ENCODE assay signal across 11 mouse cellular contexts in genomic region chr13:13835180-13835579, GRCm38 (mm10). TPM values are rescaled to one million over a fixed set of nuclear protein-coding genes. Genes with fewer than 3 reads are reported as not detected.
A peak's percentile ranks its signal among the peaks of the same experiment; 100 is the strongest.
DNase-seq lines count a peak whose midpoint lies in the region; ATAC-seq and TF ChIP-seq lines count a peak whose summit lies in the region.
"Had no signal": no experiment of that assay in that cellular context is flagged by ENCODE, and none has a peak within 500 bp of the region (broad histone marks: within the 10 kb centered on the region; RNA-seq: fewer than 3 reads in every experiment).

No protein-coding gene starts in this region.

- intact Hi-C loops in gastrocnemius, postnatal 36 days (cut with DNase I): loop anchor here (10.0 kb wide), 1 partner anchor 320 kb away; no protein-coding TSS in a partner anchor

- TF ChIP-seq CTCF in midbrain, postnatal 0 days (IDR thresholded peaks at IDR 0.05): peak; percentile 34

- DNase-seq in forebrain, embryonic 11.5 days (ENCODE audit: low spot score): peak; percentile 57
- DNase-seq in midbrain, postnatal 0 days (ENCODE audit: low spot score): no peak
- peak; percentile 8 for DNase-seq in lung, postnatal 10 days
- no peak for DNase-seq in gastrocnemius, postnatal 36 days
- DNase-seq in gastrocnemius, adult 18-20 months (ENCODE audit: low spot score): no peak

- no peak overlapping the region for H3K4me2 ChIP-seq in forebrain, embryonic 11.5 days (ENCODE audit: low read depth, low read length, severe bottlenecking)
- H3K4me2 ChIP-seq in forebrain, embryonic 12.5 days: no peak overlapping the region
- no peak overlapping the region for H3K4me2 ChIP-seq in midbrain, postnatal 0 days (ENCODE audit: low read depth, low read length, poor library complexity, severe bottlenecking)
- H3K4me2 ChIP-seq in midbrain, embryonic 13.5 days (replicated peaks): no peak overlapping the region
- H3K4me2 ChIP-seq in intestine, embryonic 15.5 days (replicated peaks): no peak overlapping the region
- H3K4me2 ChIP-seq: midbrain, embryonic 12.5 days had no signal

- no peaks in the 10 kb centered on the region for H3K27me3 ChIP-seq in forebrain, embryonic 11.5 days (ENCODE audit: control insufficient read depth, insufficient read depth, low read length)
- no peaks in the 10 kb centered on the region for H3K27me3 ChIP-seq in forebrain, embryonic 12.5 days
- H3K27me3 ChIP-seq in midbrain, postnatal 0 days (ENCODE audit: insufficient read depth, low read length): no peaks in the 10 kb centered on the region
- no peaks in the 10 kb centered on the region for H3K27me3 ChIP-seq in midbrain, embryonic 13.5 days
- H3K27me3 ChIP-seq in intestine, embryonic 15.5 days (replicated peaks): no peaks in the 10 kb centered on the region
- H3K27me3 ChIP-seq: midbrain, embryonic 12.5 days had no signal

- H3K9ac ChIP-seq in forebrain, embryonic 11.5 days (ENCODE audit: low read length): no peak overlapping the region
- H3K9ac ChIP-seq in forebrain, embryonic 12.5 days: no peak overlapping the region
- no peak overlapping the region for H3K9ac ChIP-seq in midbrain, postnatal 0 days (replicated peaks; ENCODE audit: low read length, poor library complexity, severe bottlenecking)
- H3K9ac ChIP-seq in midbrain, embryonic 13.5 days (replicated peaks): no peak overlapping the region
- H3K9ac ChIP-seq in intestine, embryonic 15.5 days: no peak overlapping the region
- H3K9ac ChIP-seq: midbrain, embryonic 12.5 days had no signal

- H3K4me1 ChIP-seq in forebrain, embryonic 11.5 days (replicated peaks; ENCODE audit: control insufficient read depth, insufficient read depth, low read length): no peaks in the 10 kb centered on the region
- no peaks in the 10 kb centered on the region for H3K4me1 ChIP-seq in forebrain, embryonic 12.5 days
- no peaks in the 10 kb centered on the region for H3K4me1 ChIP-seq in midbrain, postnatal 0 days (ENCODE audit: insufficient read depth, low read length)
- H3K4me1 ChIP-seq in midbrain, embryonic 13.5 days (replicated peaks): no peaks in the 10 kb centered on the region
- no peaks in the 10 kb centered on the region for H3K4me1 ChIP-seq in intestine, embryonic 15.5 days (replicated peaks)
- H3K4me1 ChIP-seq: midbrain, embryonic 12.5 days had no signal

- H3K27ac ChIP-seq in forebrain, embryonic 11.5 days (ENCODE audit: low read depth, low read length): no peak overlapping the region
- H3K27ac ChIP-seq in forebrain, embryonic 12.5 days: no peak overlapping the region
- H3K27ac ChIP-seq in midbrain, postnatal 0 days (ENCODE audit: low read depth, low read length): no peak overlapping the region
- H3K27ac ChIP-seq in midbrain, embryonic 13.5 days: no peak overlapping the region
- H3K27ac ChIP-seq in intestine, embryonic 15.5 days: no peak overlapping the region
- H3K27ac ChIP-seq: midbrain, embryonic 12.5 days had no signal

- 64% methylated on average over 2 of the region's 2 CpGs for WGBS in forebrain, embryonic 11.5 days
- WGBS in forebrain, embryonic 12.5 days: 59% methylated on average over 2 of the region's 2 CpGs
- 66% methylated on average over 2 of the region's 2 CpGs for WGBS in midbrain, postnatal 0 days
- 58% methylated on average over 2 of the region's 2 CpGs for WGBS in midbrain, embryonic 13.5 days
- WGBS in intestine, embryonic 15.5 days: 69% methylated on average over 2 of the region's 2 CpGs

- H3K36me3 ChIP-seq in forebrain, embryonic 11.5 days (ENCODE audit: control insufficient read depth, insufficient read depth, low read length): no peaks in the 10 kb centered on the region
- no peaks in the 10 kb centered on the region for H3K36me3 ChIP-seq in forebrain, embryonic 12.5 days (replicated peaks)
- H3K36me3 ChIP-seq in midbrain, postnatal 0 days (ENCODE audit: insufficient read depth, low read length): no peaks in the 10 kb centered on the region
- H3K36me3 ChIP-seq in midbrain, embryonic 13.5 days: no peaks in the 10 kb centered on the region
- H3K36me3 ChIP-seq in intestine, embryonic 15.5 days: no peaks in the 10 kb centered on the region
- H3K36me3 ChIP-seq: midbrain, embryonic 12.5 days had no signal

- ATAC-seq in forebrain, embryonic 11.5 days (replicated peaks; ENCODE audit: low FRiP score): no peak; the same call in 1 of the 2 replicates
- no peak for ATAC-seq in forebrain, embryonic 12.5 days (ENCODE audit: low FRiP score)
- ATAC-seq in midbrain, postnatal 0 days (ENCODE audit: low FRiP score): no peak
- no peak for ATAC-seq in midbrain, embryonic 13.5 days
- no peak for ATAC-seq in intestine, embryonic 15.5 days
- ATAC-seq: forebrain, embryonic 14.5 days; hindbrain, embryonic 16.5 days had no signal

- H3K9me3 ChIP-seq in forebrain, embryonic 11.5 days (ENCODE audit: control insufficient read depth, low read length): no peaks in the 10 kb centered on the region; the same call in 1 of the 2 replicates
- H3K9me3 ChIP-seq in forebrain, embryonic 12.5 days: no peaks in the 10 kb centered on the region
- H3K9me3 ChIP-seq in midbrain, postnatal 0 days (ENCODE audit: low read length): 0 out of 2 replicates have a peak, but pooled peaks cover 9% of the 10 kb centered on the region
- peaks cover 10% of the 10 kb centered on the region; the same call in 1 of the 2 replicates for H3K9me3 ChIP-seq in midbrain, embryonic 13.5 days
- peaks cover 4% of the 10 kb centered on the region; the same call in 1 of the 2 replicates for H3K9me3 ChIP-seq in intestine, embryonic 15.5 days

- H3K4me3 ChIP-seq in forebrain, embryonic 11.5 days (ENCODE audit: low read depth, low read length): no peak overlapping the region
- H3K4me3 ChIP-seq in forebrain, embryonic 12.5 days (replicated peaks): no peak overlapping the region
- no peak overlapping the region for H3K4me3 ChIP-seq in midbrain, postnatal 0 days (ENCODE audit: low read depth, low read length)
- H3K4me3 ChIP-seq in midbrain, embryonic 13.5 days (replicated peaks): no peak overlapping the region
- H3K4me3 ChIP-seq in intestine, embryonic 15.5 days (replicated peaks): no peak overlapping the region
- H3K4me3 ChIP-seq: midbrain, embryonic 12.5 days had no signal

RNA-seq across cellular contexts. Expression of gene Gng4, which starts 51.3 kb away (rescaled TPM):
- 1.7 TPM in 2 replicates for polyA plus RNA-seq in forebrain, embryonic 11.5 days (2014; fragmentation: Nextera tagmentation; extraction: Ambion mirVana)
- polyA plus RNA-seq in forebrain, embryonic 12.5 days (2016; fragmentation: Nextera tagmentation; extraction: Ambion mirVana): 3.4 and 4.6 TPM in 2 replicates
- 178 and 187 TPM in 2 replicates for total RNA-seq in midbrain, postnatal 0 days (2014; rRNA removed)
- 144 and 150 TPM in 2 replicates for polyA plus RNA-seq in midbrain, postnatal 0 days (2015; fragmentation: Nextera tagmentation; extraction: Ambion mirVana)
- polyA plus RNA-seq in midbrain, embryonic 13.5 days (2015; fragmentation: Nextera tagmentation; extraction: Ambion mirVana): 14.3 and 15.3 TPM in 2 replicates
- polyA plus RNA-seq in intestine, embryonic 15.5 days (2015; fragmentation: Nextera tagmentation; extraction: Ambion mirVana): 2.4 and 3.0 TPM in 2 replicates
- under 1 TPM; 0.10 to 0.47 TPM for total RNA-seq in gastrocnemius, postnatal 36 days (2021)
- under 1 TPM; 0.39 to 0.50 TPM for total RNA-seq in gastrocnemius, adult 18-20 months (2021)

Comparison
In these comparisons a context has a peak if more than half of its experiments do, and no peak if none do; other contexts are left out.
1. DNase-seq: peak in forebrain, embryonic 11.5 days (single experiment) and lung, postnatal 10 days (single experiment); none in midbrain, postnatal 0 days (single experiment), gastrocnemius, postnatal 36 days (0 of 2) and gastrocnemius, adult 18-20 months (single experiment).